Mouse (Mus musculus) heart, embryonic 16.5 days (tissue): ENCODE data around the gene Rbl2. TPM values are rescaled to one million over a fixed set of nuclear protein-coding genes. Genes with fewer than 3 reads are reported as not detected.

ENCODE experiments used
- ATAC-seq: fragments of 200-750 bp; cut with Nextera tagmentation; replicated peaks from 2 replicates; pipeline ENCODE4 v1.8.0; 2017; ENCODE audit warnings: moderate number of reproducible peaks; ENCODE audit not compliant: insufficient read depth, low FRiP score; ENCODE audit errors: extremely low read depth
- H3K27ac ChIP-seq: fragments of 300-500 bp; sonication (generic); 2 replicates; pipeline ENCODE4 v1.5.1; 2014; ENCODE audit warnings: mild to moderate bottlenecking, low read length, control low read depth, moderate library complexity
- H3K27me3 ChIP-seq: fragments of 300-500 bp; sonication (generic); 2 replicates; pipeline ENCODE4 v1.6.1; 2014; ENCODE audit warnings: low read length, mixed read lengths; ENCODE audit not compliant: control insufficient read depth, insufficient read depth
- H3K36me3 ChIP-seq: fragments of 300-500 bp; sonication (generic); 2 replicates; pipeline ENCODE4 v1.6.1; 2014; ENCODE audit not compliant: control insufficient read depth, insufficient read depth
- H3K4me1 ChIP-seq: fragments of 300-500 bp; sonication (generic); 2 replicates; pipeline ENCODE4 v1.6.1; 2014; ENCODE audit warnings: low read length, mixed read lengths; ENCODE audit not compliant: control insufficient read depth, insufficient read depth
- H3K4me2 ChIP-seq: fragments of 300-500 bp; sonication (generic); 2 replicates; pipeline ENCODE4 v1.6.1; 2014; ENCODE audit warnings: low read depth, mild to moderate bottlenecking, control low read depth, low read length
- H3K4me3 ChIP-seq: fragments of 300-500 bp; sonication (generic); 2 replicates; pipeline ENCODE4 v1.5.1; 2014; ENCODE audit warnings: mild to moderate bottlenecking, control low read depth, low read length
- H3K9ac ChIP-seq: fragments of 300-500 bp; sonication (generic); 2 replicates; pipeline ENCODE4 v1.6.1; 2014; ENCODE audit warnings: low read length, control low read depth
- H3K9me3 ChIP-seq: fragments of 300-500 bp; sonication (generic); replicated peaks from 2 replicates; pipeline ENCODE4 v1.6.1; 2016; ENCODE audit warnings: low read length; ENCODE audit not compliant: control insufficient read depth
- WGBS: fragments of 180-500 bp; shearing (Covaris S2); extraction: QIAGEN DNeasy Blood & Tissue Kit; methylation state at CpG from one replicate; pipeline ENCODE4 v1.1.7; 2014; 5-methylcytosine and 5-hydroxymethylcytosine counted together
- polyA plus RNA-seq: library from polyadenylated mRNA; unstranded; fragments of >200 nt; fragmentation: Nextera tagmentation; extraction: Ambion mirVana; gene quantifications from 2 replicates; pipeline ENCODE4 v1.2.1, GENCODE M21; 2015

Rbl2 gene
- polyA plus RNA-seq, 1 experiment from 2014 or later: 20.7 TPM

DNA sequence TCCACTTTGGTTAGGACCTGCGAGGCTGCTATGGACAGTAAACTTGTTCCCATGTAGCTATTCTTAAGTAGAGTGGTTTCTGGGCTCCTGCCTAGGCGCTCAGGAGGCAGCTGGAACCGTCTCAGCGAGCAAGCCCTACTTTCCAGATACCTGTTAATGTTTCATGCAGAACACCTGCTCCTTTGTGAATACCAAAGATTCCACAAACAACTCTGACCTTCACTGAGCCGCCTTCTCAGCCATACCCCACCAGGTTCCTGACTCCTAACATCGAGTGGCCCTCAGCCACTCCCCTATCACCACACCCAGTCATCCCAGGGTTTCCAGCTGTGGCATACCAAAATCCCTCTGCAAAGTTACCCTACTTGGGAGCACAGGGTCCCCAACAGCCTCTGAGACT, 100.3 kb downstream of the Rbl2 start:
- H3K4me2 ChIP-seq: no peak overlapping the region
- H3K9me3 ChIP-seq: no peaks in the 10 kb centered on the region; the same call in 1 of the 2 replicates
- no peaks in the 10 kb centered on the region for H3K4me1 ChIP-seq
- no peak overlapping the region for H3K4me3 ChIP-seq
- no peak overlapping the region for H3K27ac ChIP-seq
- 71% methylated on average over 6 of the region's 6 CpGs for WGBS
- H3K36me3 ChIP-seq: no peaks in the 10 kb centered on the region
- ATAC-seq: no peak
- H3K9ac ChIP-seq: no peak overlapping the region
- no peaks in the 10 kb centered on the region for H3K27me3 ChIP-seq

DNA sequence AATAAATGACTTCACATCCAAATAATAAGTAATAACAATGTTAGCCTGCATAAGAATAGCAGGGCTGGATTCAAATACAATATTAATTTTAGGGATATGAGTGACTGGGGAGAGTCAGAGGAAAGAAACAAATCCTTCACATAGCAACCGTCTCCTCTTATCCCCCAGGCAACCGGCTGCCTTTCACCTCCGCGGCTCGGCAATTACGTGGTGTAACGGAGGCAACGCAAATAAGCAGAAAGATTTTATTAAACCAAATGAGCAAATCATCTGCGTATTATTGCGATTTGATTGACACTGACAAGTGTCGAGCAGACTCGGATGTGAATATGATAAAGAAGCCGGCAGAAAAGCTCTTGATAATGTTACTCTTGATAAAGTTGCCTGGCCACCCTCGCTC, 101.1 kb downstream of the Rbl2 start:
- WGBS: 77% methylated on average over 14 of the region's 14 CpGs
- Histone ChIP-seq H3K36me3 (no peaks in the 10 kb centered on the region), H3K4me2 (no peak overlapping the region), H3K27ac (no peak overlapping the region), H3K4me3 (no peak overlapping the region), H3K27me3 (no peaks in the 10 kb centered on the region), H3K9ac (no peak overlapping the region), H3K9me3 (no peaks in the 10 kb centered on the region), H3K4me1 (no peaks in the 10 kb centered on the region)
- ATAC-seq: no peak

DNA sequence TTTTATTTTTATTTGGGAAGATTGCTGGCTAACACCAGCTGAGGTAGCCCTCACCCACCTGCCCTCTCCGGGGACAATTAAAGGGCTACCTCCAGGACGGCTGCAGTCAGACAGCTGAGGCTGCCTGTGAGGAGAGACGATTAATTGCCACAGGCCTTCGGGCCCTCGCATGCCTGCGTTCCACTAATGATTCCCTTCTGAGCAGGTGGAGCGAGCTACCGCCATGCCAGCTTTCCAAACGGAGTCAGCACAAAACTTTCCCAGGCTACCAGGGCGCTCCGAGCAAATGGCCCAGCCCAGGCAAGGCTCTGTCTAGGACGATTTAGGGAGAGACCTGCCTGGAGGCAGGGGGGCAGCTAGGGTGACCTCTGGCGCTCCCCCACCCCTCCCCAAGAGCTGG, 101.7 kb downstream of the Rbl2 start:
- H3K9ac ChIP-seq: no peak overlapping the region
- WGBS: 73% methylated on average over 13 of the region's 13 CpGs

More for the DNA sequence above, 101.7 kb downstream of the Rbl2 start:
- no peaks in the 10 kb centered on the region for H3K9me3 ChIP-seq
- no peak for ATAC-seq
- H3K4me2 ChIP-seq: no peak overlapping the region
- H3K36me3 ChIP-seq: no peaks in the 10 kb centered on the region
- no peaks in the 10 kb centered on the region for H3K27me3 ChIP-seq
- H3K4me1 ChIP-seq: no peaks in the 10 kb centered on the region
- no peak overlapping the region for H3K4me3 ChIP-seq
- H3K27ac ChIP-seq: no peak overlapping the region

Other genes starting within 250 kb of the Rbl2 start
- gene Chd9, start 241.7 kb upstream of the Rbl2 start, polyA plus RNA-seq: 56.4 and 60.6 TPM in 2 replicates
- gene Aktip, start 129.9 kb downstream of the Rbl2 start, polyA plus RNA-seq: 48.0 and 52.3 TPM in 2 replicates
- 6.0 and 7.5 TPM in 2 replicates for gene Rpgrip1l, start 243.2 kb downstream of the Rbl2 start, polyA plus RNA-seq
- 69.3 and 72.1 TPM in 2 replicates for gene Fto, start 243.5 kb downstream of the Rbl2 start, polyA plus RNA-seq